Mouse (Mus musculus) intestine, embryonic 16.5 days (tissue): ENCODE results near the gene Tmem236. TPM values are rescaled to one million over a fixed set of nuclear protein-coding genes. Genes with fewer than 3 reads are reported as not detected.
A peak's percentile ranks its signal among the peaks of the same experiment; 100 is the strongest.
"Not testable (repeated sequence)": the region's sequence is repeated elsewhere in the genome, so short reads cannot be mapped to it uniquely, and the experiment has no call there.

Experiments used
- ATAC-seq: fragments of 200-750 bp; cut with Nextera tagmentation; 2 replicates; pipeline ENCODE4 v1.8.0; 2017; ENCODE audit warnings: moderate TSS enrichment, moderate library complexity
- H3K27ac ChIP-seq: fragments of 300-500 bp; sonication (generic); 2 replicates; pipeline ENCODE4 v1.5.1; 2014; ENCODE audit warnings: mild to moderate bottlenecking, low read length
- H3K27me3 ChIP-seq: fragments of 300-500 bp; sonication (generic); replicated peaks from 2 replicates; pipeline ENCODE4 v1.6.1; 2014; ENCODE audit warnings: low read length, control low read depth, mixed read lengths; ENCODE audit not compliant: control insufficient read depth, insufficient read depth
- H3K36me3 ChIP-seq: fragments of 300-500 bp; sonication (generic); 2 replicates; pipeline ENCODE4 v1.6.1; 2014; ENCODE audit warnings: low read length, control low read depth; ENCODE audit not compliant: control insufficient read depth, insufficient read depth
- H3K4me1 ChIP-seq: fragments of 300-500 bp; sonication (generic); 2 replicates; pipeline ENCODE4 v1.6.1; 2014; ENCODE audit warnings: low read length, control low read depth, mixed read lengths; ENCODE audit not compliant: control insufficient read depth, insufficient read depth
- H3K4me2 ChIP-seq: fragments of 300-500 bp; sonication (generic); 2 replicates; pipeline ENCODE4 v1.6.1; 2014; ENCODE audit warnings: low read depth, low read length, control low read depth
- H3K4me3 ChIP-seq: fragments of 300-500 bp; sonication (generic); 2 replicates; pipeline ENCODE4 v1.5.1; 2014; ENCODE audit warnings: mild to moderate bottlenecking, low read length
- H3K9ac ChIP-seq: fragments of 300-500 bp; sonication (generic); 2 replicates; pipeline ENCODE4 v1.6.1; 2014; ENCODE audit warnings: low read depth, low read length
- H3K9me3 ChIP-seq: fragments of 300-500 bp; sonication (generic); 2 replicates; pipeline ENCODE4 v1.6.1; 2016; ENCODE audit warnings: low read length, control low read depth; ENCODE audit not compliant: control insufficient read depth
- WGBS: fragments of 180-500 bp; shearing (Covaris S2); extraction: QIAGEN DNeasy Blood & Tissue Kit; methylation state at CpG from one replicate; pipeline ENCODE4 v1.1.7; 2014; 5-methylcytosine and 5-hydroxymethylcytosine counted together
- polyA plus RNA-seq: library from polyadenylated mRNA; unstranded; fragments of >200 nt; fragmentation: Nextera tagmentation; extraction: Ambion mirVana; gene quantifications from 2 replicates; pipeline ENCODE4 v1.2.1, GENCODE M21; 2015

Tmem236 gene
- polyA plus RNA-seq, 1 experiment from 2014 or later = 28.5 TPM

DNA sequence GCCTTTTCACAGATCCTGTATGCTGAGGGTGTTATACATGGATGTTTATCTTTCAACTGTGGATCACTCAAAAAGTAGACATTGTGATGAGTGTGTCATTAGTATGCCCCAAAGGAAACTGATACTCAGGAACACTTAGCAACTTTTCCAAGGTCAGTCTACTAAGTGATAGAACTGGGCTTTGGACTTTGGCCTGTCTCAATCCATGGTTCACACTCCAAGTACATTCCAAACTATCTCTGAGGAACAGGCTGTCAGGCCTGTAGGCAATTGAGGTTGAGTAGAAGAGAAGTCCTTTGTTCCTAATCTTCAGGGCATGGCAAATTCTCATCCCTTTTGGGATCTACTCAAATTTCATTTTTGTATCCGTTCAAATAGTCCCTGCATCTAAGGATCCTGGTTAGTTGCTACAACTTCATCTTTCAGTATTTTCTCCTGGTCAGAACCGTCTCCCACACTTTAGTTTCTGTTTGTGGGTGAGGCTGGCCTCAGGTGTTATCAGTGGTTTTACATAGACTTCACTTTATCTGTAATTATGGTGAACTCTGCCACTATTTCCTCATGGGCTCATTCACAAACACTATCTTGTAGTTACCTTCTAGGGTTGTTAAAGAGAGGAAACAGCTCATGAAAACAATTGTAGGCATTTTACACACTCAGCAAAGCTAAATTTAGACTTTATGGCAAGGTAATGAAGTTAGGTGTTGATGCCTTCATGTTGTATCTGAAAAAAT, 2.3 kb downstream of the Tmem236 start:
- WGBS = 68% methylated on average over 2 of the region's 2 CpGs
- 0 out of 2 replicates have a peak, but pooled peaks cover 4% of the 10 kb centered on the region for H3K4me1 ChIP-seq
- no peaks in the 10 kb centered on the region for H3K27me3 ChIP-seq
- H3K9ac ChIP-seq = no peak overlapping the region
- no peak overlapping the region for H3K4me3 ChIP-seq
- H3K4me2 ChIP-seq = peak overlapping the region; percentile 42
- H3K27ac ChIP-seq = peak overlapping the region; percentile 47
- ATAC-seq = peak; percentile 91
- H3K9me3 ChIP-seq = no peaks in the 10 kb centered on the region
- no peaks in the 10 kb centered on the region for H3K36me3 ChIP-seq

DNA sequence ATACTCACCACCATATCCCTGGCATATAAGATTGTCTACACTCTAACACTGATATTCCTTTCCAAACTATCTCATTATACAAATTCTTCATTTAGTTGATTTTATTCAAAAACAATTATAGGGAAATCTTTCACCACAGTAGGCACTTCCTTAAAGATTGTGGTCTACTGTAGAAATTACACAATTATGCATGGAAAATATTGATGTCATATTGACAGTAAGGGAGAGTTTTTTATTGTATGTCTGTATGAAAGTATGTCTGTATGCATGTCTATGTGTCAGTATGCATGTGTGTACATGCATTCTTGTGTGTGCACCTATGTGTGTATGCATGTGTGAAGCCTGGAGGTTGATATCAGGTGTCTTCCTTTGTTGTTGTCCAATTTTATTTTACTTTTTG, 10.1 kb downstream of the Tmem236 start:
- no peak for ATAC-seq
- Histone ChIP-seq H3K36me3 (no peaks in the 10 kb centered on the region), H3K27ac (no peak overlapping the region), H3K4me2 (no peak overlapping the region), H3K27me3 (no peaks in the 10 kb centered on the region), H3K9me3 (no peaks in the 10 kb centered on the region), H3K4me1 (no peaks in the 10 kb centered on the region), H3K4me3 (no peak overlapping the region), H3K9ac (no peak overlapping the region)

DNA sequence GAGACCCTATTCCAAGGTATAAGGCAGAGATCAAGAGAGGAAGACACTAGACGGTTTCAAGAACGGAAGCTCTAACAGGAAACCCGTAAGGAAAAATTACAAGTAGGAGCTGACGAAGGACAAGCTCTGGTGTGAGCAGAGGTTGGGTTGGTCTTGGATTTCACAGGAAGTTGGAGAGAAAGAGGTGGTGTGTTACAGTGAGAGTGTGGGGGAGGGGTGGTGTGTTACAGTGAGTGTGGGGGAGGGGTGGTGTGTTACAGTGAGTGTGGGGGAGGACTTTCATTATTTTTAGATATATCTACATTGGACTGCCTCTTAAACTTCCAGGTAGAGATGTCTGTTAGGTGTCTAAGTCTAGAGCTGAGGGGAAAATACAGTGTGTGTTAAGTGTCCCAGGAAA, 16.4 kb downstream of the Tmem236 start:
- Histone ChIP-seq H3K27ac (no peak overlapping the region), H3K4me1 (no peaks in the 10 kb centered on the region), H3K9ac (no peak overlapping the region), H3K36me3 (no peaks in the 10 kb centered on the region), H3K9me3 (no peaks in the 10 kb centered on the region), H3K4me2 (no peak overlapping the region), H3K27me3 (no peaks in the 10 kb centered on the region), H3K4me3 (no peak overlapping the region)
- no peak for ATAC-seq
- 81% methylated on average over 4 of the region's 4 CpGs for whole genome bisulfite sequencing

DNA sequence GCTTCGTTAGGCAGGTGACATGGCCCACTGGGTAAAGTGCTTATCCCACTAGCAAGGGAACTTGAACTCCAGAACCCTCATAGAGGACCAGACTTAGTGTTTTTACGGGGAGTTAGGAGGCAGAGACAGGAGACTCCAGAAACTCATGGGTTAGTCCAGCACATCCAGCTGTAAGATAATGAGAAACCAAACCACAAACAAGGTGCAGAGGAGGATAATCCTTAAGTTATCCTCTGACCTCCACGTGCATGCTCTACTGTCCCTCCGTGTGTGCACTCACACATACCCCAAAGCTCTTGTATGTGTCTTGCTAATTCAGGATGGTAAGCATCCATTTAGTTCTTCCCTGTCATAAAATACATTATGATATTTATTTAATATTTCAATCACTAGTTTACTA, 17.3 kb downstream of the Tmem236 start:
- 86% methylated on average over 4 of the region's 4 CpGs for WGBS
- H3K27me3 ChIP-seq = no peaks in the 10 kb centered on the region

DNA sequence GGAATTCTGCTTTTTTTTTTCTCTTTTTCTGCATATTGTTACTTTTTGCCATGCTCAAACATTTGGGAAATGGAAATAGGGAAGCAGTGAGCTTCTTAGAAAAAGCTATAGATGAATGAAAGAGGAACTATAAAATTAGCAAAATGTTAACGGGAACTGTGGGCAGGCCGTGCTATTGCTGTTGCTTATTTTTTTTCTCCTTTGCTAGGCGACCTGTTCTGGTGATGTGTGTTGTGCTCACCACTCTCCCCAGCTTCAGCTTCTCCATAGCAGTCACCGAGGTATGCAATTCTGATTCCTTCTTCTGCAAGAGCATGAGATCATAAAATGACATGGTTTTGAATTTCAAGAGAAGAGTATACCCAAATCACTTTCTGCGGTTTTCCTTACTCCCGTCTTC, 17.7 kb downstream of the Tmem236 start:
- H3K27me3 ChIP-seq = no peaks in the 10 kb centered on the region
- H3K36me3 ChIP-seq = no peaks in the 10 kb centered on the region
- H3K9ac ChIP-seq = no peak overlapping the region
- H3K4me3 ChIP-seq = no peak overlapping the region
- no peak overlapping the region for H3K27ac ChIP-seq
- no peaks in the 10 kb centered on the region for H3K4me1 ChIP-seq
- ATAC-seq = no peak
- H3K4me2 ChIP-seq = no peak overlapping the region
- WGBS = 81% methylated on average over 6 of the region's 6 CpGs
- H3K9me3 ChIP-seq = no peaks in the 10 kb centered on the region

More for the DNA sequence above, 17.3 kb downstream of the Tmem236 start:
- Histone ChIP-seq H3K9ac (no peak overlapping the region), H3K36me3 (no peaks in the 10 kb centered on the region), H3K4me3 (no peak overlapping the region), H3K4me1 (no peaks in the 10 kb centered on the region), H3K27ac (no peak overlapping the region), H3K9me3 (no peaks in the 10 kb centered on the region), H3K4me2 (no peak overlapping the region)
- ATAC-seq = no peak

DNA sequence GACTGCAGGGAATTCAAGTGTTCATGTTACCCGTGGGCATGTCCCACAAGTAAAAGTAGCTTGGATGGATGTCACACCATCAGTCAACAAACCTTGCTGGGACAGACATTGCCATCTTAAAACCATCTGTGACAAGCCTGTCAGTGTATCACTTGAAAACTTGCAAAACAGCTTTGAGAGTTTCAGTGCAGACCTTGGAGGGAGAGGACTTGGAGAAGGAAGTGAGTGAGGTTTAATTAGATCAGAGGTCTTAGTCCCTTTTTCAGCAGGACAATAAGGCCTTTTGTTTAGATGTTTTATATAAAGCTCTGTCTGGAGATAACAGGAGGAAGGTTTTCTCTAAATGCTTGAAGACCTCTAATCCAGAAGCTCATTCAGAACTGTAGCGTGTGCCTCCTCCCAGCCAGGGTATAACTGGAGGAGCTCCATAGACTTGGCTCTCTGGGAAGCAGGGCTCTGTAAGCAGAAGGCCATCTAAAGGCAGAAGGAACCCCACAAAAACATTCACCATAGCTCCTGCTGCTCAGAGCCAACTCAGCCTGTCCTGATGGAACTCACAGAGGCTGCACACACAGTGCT, 24.1 kb downstream of the Tmem236 start:
- H3K27ac ChIP-seq, H3K27me3 ChIP-seq, H3K4me3 ChIP-seq, H3K4me1 ChIP-seq, H3K36me3 ChIP-seq, H3K9me3 ChIP-seq, H3K4me2 ChIP-seq, H3K9ac ChIP-seq: not testable (repeated sequence)
- WGBS = 80% methylated on average over 1 of the region's 2 CpGs
- ATAC-seq = peak; percentile 80

DNA sequence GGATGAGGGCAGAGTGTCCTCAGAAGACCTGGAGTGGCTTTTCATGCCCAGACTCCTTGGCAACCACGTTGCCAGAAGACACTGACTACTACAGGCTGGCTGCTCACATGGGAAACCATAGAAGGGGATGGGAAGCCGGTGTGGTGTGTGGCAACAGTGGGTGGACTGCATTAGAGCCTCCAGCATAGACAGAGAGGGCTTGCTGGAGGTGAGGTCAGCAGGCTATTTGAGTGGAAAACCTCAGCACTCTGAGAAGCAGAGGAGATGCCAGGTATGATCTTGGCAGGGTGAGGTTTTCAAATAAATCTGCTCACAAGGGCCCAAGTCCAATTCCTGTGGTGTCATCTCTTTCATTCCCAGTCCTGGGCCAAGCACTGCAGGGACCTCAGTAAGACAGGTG, 25.3 kb downstream of the Tmem236 start:
- H3K36me3 ChIP-seq = no peaks in the 10 kb centered on the region
- H3K9ac ChIP-seq = no peak overlapping the region
- no peaks in the 10 kb centered on the region for H3K27me3 ChIP-seq
- no peak overlapping the region for H3K4me3 ChIP-seq
- H3K4me1 ChIP-seq = peaks cover 2% of the 10 kb centered on the region; the same call in 1 of the 2 replicates
- peak overlapping the region; percentile 49; the same call in 1 of the 2 replicates for H3K27ac ChIP-seq
- ATAC-seq = no peak
- no peak overlapping the region for H3K4me2 ChIP-seq
- H3K9me3 ChIP-seq = no peaks in the 10 kb centered on the region
- WGBS = 36% methylated on average over 2 of the region's 2 CpGs

DNA sequence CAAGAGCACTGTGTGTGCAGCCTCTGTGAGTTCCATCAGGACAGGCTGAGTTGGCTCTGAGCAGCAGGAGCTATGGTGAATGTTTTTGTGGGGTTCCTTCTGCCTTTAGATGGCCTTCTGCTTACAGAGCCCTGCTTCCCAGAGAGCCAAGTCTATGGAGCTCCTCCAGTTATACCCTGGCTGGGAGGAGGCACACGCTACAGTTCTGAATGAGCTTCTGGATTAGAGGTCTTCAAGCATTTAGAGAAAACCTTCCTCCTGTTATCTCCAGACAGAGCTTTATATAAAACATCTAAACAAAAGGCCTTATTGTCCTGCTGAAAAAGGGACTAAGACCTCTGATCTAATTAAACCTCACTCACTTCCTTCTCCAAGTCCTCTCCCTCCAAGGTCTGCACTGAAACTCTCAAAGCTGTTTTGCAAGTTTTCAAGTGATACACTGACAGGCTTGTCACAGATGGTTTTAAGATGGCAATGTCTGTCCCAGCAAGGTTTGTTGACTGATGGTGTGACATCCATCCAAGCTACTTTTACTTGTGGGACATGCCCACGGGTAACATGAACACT, 26.6 kb downstream of the Tmem236 start:
- not testable (repeated sequence) for H3K4me1 ChIP-seq, H3K9ac ChIP-seq, H3K9me3 ChIP-seq, H3K36me3 ChIP-seq, H3K27me3 ChIP-seq, H3K27ac ChIP-seq, H3K4me3 ChIP-seq, H3K4me2 ChIP-seq
- ATAC-seq = peak; percentile 74
- WGBS = no CpG with 5 or more reads among the region's 2 CpGs

DNA sequence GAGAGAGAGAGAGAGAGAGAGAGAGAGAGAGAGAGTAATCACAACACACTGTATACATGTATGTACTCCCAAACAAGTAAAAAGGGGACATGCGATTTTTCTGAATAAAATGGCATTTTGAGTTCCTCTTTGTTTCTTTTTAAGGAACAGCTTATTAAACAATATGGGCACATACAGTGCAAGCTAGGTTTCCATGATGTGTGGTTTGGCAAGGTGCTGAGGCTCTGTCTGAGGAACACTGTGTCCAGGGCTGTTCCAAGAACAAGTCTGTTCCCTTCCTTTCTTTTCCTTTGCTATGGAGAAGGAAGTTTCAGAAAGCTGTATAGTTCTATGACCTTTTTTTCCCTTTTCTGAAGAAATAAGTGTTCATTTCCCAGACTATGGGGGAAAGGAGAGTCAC, 30.0 kb downstream of the Tmem236 start:
- Histone ChIP-seq H3K4me3 (no peak overlapping the region), H3K4me1 (peaks cover 2% of the 10 kb centered on the region; the same call in 1 of the 2 replicates), H3K4me2 (no peak overlapping the region), H3K9me3 (no peaks in the 10 kb centered on the region), H3K9ac (no peak overlapping the region), H3K36me3 (no peaks in the 10 kb centered on the region), H3K27me3 (no peaks in the 10 kb centered on the region), H3K27ac (no peak overlapping the region)
- 78% methylated on average over 1 of the region's 1 CpGs for WGBS
- ATAC-seq = no peak
